Mouse (Mus musculus): Measurements from ENCODE around the gene Coro1c. TPM values are rescaled to one million over a fixed set of nuclear protein-coding genes. Genes with fewer than 3 reads are reported as not detected.
A peak's percentile ranks its signal among the peaks of the same experiment; 100 is the strongest.
"Not testable (repeated sequence)": the region's sequence is repeated elsewhere in the genome, so short reads cannot be mapped to it uniquely, and the experiment has no call there.

Gene Coro1c
- total RNA-seq, 2 experiments from 2014 or later, result 43.9 to 56.3 TPM

DNA sequence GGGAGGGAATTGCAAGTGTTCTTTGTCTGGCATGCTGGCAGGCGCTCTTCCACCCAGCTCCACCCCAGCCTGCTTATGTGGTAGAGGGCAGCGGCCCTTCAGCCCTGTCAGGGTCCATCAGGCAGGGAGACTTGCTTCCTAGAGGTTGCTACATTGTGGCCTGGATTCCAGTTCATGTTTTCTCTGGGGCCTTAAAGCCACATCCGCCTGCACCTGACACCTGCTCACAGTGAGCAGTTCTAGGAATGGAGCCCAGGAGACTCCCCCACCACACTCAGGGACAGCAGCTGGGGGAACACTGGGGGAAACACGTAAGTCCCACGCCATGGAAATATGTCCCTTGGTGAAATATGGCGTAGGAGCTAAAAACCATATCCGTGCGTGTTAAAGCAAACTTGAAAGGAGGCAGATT lies 76.1 kb downstream of the Coro1c start, which contains the start of gene Selplg:
Selplg (minus strand) TSS at position 155 of the 412 bp plus-strand sequence.
- no peak for DNase-seq (ENCODE audit: low spot score in 2 of 2)

DNA sequence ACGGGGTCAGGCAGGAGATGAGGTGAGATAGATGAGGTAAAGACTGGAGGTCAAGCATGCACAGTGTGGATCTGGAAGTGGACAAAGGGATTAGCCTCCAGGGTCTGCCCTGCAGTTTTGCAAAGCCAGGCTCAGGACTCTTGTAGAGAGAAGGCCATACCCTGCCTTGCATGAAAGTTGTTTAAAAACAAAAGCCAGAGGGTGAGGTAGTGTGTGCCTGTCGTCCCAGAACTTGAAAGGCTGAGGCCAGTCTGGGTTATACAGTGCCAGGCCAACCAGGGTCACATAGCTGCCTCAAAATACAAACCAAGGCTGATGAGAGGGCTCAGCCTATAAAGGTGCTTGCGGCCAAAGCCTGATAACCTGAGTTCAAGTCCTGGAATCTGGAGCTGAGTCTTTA lies 76.8 kb downstream of the Coro1c start:
- no peak for DNase-seq (ENCODE audit: low spot score in 2 of 2)

DNA sequence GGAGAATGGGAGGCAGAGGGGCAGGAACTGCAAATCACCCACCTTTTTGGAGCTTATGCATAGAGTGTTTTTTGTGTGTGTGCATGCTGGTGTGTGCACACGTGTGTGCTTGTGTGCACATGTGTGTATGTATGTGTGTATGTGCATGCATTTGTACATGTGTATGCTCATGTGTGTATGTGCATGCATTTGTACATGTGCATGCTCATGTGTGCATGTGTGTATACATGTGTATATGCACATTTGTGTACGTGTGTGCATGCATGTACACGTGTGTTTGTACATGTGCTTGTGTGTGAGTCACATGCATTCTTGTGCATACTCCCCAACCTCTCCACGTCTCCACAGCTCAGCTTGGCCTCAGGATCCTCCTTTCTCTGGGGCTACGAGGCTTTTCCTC lies 77.8 kb downstream of the Coro1c start:
- no peak for DNase-seq (ENCODE audit: low spot score in 2 of 2)

DNA sequence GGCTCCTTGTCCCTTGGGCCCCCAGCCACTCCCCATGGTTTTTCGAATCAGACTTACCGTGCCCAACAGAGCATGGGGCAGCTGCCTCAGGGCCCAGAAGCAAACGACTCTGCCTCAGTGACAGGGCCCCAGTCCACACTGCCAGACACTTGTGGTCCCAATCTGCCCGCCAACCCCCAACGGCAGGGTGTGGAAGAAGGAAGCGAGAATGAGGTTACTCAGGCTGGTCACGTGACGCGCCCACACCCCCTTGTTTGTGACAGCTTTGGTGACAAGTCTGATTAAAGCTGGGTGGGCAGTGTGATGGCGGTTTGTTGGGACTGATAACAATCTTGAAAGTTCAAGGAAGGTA lies 78.3 kb downstream of the Coro1c start:
- no peak for DNase-seq (ENCODE audit: low spot score in 2 of 2)

DNA sequence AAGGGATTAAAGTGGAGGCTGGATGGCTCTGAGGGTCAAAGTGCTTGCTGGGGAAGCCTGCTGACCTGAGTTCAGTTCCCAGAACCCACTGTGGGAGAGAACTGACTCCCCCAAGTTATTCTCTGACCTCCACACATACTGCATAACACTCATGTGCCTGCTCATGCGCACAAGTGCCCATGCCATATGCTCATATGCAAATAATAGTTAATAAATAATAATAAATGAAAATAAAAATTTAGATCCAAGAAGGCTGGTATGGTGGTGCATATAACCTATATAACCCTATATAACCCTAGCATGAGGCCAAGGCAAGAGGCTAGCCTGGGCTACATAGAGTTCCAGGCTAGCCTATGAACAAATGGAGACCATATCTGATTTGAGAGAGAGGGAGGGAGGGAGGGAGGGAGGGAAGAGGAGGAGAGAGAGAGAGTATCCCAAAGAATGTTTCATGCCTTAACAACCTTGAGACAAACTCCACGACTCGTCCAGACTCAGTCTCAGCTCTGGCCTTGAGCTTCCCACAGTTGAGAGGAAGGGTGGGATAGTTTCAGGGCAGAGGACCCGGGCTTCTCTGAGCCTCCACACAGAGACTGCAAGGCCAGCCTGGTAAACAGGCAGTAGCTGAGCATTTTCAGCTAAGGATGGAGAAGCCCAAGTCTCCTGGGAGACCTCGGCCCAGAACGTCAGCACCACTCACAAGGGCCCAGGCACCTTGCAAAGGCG lies 78.8 kb downstream of the Coro1c start:
- DNase-seq (ENCODE audit: low spot score in 2 of 2), result no peak

DNA sequence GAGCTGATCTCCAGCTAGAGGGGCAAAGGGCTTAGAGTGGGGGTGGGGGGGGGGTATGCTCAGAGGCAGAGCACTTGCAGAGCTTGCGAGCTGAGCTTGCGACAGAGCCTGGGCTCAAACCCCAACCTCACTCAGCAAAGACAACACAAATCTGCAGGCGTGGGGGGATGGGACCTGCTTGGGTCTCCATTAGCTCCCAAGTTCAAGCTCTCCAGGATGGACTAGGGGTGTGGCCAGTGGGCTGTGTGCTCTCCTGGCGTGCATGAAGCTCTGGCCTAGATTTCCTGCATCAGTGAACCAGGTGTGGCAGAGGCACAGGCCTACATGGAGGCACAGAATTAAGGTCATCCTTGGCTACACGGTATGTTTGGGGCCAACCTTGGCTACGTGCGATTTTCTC lies 80.1 kb downstream of the Coro1c start:
- DNase-seq (ENCODE audit: low spot score in 2 of 2), result no peak

DNA sequence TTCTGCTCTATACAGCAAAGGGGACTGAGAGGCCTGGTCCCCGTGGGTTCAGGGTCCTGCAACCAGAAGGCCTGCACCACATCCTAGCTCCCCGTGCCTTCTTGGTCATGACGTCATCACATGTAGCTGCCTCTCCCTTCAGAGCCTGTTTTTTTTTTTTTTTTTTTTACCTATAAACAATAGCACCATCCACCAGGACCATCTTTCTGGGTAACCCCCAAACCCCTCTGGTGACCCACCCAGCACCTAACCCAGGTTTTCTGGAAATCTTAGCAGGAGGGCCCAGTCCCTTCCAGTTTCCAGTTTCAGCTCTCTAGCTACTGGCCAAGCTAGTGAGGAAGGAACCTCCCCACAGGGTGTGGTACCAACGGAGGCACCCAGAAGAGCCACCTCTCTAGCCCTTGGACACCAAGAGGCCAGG lies 80.6 kb downstream of the Coro1c start:
- DNase-seq (ENCODE audit: low spot score in 2 of 2), result no peak

DNA sequence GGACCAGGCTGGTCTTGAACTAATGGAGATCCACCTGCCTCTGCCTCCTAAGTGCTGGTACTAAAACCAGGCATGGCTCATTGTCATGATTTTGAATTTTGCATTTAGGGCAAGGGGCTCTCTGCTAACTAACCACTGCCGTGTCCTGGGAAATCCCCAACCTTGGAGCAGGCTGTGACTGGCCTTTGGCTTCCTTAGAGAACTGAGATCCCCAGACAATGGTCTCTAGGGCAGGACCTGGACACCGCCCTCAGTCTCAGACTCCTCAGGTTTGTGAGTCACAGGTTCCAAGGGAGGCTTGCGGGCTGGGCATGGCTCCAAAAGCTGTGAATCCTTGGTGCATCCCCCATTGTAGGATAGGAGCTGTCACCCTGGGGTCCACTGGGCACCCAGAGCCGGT lies 81.9 kb downstream of the Coro1c start:
- no peak for DNase-seq (ENCODE audit: low spot score in 2 of 2)

DNA sequence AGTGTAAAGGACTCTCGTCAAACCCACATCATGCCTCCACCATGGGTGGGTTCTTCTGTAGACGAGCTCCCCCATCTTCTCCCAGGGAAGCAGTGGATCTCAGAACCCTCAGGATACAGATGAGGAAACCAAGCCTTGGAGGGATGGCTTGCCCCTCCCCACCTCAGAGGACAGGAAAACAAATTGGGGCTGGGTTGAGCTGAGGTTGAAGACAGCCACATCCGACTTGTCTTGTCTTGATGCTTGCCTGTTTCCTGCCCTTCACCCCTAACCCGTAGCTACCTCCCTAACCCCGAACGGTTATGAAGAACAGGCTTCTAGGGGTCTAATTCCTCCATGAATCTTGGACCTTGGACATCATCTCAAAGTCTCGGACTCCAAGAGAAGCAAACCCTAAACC lies 83.0 kb downstream of the Coro1c start:
- DNase-seq (ENCODE audit: low spot score in 2 of 2), result no peak

DNA sequence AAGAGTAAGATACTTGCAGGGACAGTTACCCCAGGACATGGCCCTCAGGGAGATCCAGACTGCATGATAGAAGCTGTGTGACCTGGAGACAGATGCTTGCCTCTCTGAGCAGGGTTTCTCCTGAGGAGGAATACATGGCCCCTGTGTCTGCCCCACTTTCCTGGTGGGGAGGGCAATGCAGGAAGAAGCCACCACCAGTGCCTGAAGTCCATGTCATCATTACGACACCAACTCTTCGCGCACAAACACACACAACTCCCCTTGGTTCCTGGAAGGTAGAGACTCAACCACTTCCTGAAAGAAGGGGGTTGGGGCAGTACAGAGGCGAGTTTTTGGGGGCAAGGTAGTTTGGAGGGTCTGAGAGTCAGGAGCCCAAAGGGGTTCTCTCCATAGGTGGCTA lies 84.3 kb downstream of the Coro1c start:
- DNase-seq (ENCODE audit: low spot score in 2 of 2), result no peak

DNA sequence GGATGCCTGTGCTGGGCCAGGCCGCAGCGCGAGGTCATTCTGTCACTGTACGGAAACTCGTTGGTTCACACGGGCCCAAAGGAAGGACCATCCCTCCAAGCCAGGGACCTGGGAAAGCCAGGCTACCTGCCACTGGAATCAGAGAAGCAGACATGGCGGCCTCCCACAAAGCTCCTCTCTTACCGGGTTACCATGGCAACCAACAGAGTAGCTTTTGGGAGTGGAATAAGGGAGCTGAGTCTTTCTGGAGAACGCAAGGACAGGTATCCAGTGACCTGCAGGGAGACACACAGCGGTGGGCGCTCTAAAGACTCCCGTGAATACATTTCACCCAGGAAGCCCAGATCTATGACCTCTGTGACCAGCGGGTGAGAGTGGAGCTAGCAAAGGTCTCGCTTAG lies 90.0 kb downstream of the Coro1c start:
- no peak for DNase-seq (ENCODE audit: low spot score in 2 of 2)

DNA sequence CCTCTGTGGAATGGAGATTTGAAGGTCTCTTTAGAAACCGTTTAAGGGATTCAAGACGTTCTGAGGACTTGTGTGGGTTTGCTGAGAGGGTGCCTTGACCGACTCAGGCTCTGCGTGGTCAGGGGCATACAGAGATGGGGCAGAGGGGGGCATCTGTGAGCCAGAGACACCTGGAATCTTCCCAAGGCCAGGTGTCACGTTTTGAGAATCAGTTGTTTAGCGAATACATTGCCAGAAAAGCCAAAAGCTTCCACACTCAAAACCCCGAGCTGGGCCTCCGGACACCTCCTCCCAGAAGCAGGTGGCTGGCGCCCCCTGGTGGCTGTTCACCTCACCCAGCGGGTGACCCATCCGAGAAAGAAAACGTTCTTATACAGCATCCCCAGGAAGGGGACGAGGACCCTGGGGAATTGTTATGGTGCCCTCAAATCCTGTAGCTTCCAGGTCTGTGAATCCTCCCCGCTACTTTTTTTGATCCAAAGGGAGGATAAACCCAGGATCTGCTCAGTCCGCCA lies 92.9 kb downstream of the Coro1c start:
- peak; percentile 81 to 84 for DNase-seq (ENCODE audit: low spot score in 2 of 2)

DNA sequence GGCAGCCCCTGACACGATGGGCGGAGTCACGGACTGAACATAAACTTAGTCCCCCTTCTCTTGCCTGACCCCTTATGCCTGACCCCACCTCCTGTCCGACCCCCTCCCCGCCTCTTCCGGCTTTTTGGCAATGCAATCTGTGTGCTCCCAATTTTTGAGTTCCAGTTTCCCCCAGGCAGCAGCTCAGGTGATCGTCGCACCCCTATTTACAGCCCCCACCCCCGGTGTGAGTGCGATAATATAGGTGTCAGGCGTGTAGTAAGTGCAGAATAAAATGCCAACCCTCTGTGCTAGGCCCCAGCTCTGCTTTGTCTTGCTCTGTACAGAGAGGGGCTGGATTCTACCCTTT lies 93.5 kb downstream of the Coro1c start:
- no peak for DNase-seq (ENCODE audit: low spot score in 2 of 2)

DNA sequence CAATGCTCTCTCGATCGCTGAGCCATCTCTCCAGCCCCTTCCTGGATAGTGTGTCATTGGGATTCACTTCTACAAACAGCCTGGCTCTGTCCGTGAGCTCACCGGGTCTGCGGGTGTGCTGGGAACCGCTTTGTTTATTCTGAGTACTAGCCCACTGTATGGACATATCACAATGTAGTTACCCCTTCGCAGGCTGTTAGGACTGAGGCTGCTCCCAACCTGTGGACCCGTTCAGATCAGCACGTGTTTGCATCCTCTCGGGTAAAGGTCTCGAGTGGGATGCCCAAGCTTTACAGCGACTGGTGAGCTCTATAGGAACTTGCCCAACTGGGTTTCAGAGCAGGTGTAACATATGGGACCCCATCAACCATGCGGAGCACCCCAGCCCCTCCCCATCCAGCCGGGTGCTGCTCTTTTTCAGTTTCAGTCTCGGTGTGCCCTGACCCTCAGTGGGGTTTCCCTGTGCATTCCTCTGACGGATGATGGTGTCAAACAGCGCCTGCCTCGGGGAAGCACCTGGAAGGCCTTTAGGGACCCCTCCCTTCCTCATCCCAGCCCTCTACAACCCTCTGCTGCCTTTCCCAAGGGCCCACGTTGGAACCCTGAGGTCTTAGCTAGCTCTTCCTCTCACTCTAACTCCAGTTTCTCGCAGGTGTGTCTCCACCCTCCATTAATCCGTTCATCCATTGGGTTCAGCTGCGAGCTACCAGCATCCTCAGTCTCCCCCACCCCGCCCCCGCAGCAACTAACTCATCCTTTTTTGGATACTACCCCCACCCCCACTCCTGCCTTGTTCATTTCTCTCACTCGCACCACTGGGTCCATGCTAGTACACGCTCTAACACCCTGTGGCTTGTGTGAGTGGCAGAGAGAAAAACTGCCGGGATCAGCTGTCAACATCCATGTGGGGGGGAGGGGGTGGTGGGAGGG lies 94.2 kb downstream of the Coro1c start:
- no peak for DNase-seq (ENCODE audit: low spot score in 2 of 2)

DNA sequence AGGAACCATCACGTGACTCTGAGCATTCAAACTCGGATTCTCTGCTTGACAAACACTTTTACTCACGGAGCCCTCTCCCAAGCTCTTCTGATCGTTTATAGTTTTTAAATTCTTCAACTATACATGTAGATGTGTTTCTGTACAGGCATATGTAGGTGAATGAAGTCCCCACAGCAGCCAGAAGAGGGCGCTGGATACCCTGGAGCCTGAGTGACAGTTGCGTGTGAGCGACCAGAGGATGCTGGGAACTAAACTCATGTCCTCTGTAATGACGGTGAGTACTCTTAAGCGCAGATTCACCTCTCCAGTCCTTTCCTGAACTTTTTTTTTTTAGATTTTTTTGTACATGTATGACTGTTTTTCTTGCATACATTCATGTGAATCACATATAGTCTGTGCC lies 95.0 kb downstream of the Coro1c start:
- DNase-seq (ENCODE audit: low spot score in 2 of 2), result no peak

DNA sequence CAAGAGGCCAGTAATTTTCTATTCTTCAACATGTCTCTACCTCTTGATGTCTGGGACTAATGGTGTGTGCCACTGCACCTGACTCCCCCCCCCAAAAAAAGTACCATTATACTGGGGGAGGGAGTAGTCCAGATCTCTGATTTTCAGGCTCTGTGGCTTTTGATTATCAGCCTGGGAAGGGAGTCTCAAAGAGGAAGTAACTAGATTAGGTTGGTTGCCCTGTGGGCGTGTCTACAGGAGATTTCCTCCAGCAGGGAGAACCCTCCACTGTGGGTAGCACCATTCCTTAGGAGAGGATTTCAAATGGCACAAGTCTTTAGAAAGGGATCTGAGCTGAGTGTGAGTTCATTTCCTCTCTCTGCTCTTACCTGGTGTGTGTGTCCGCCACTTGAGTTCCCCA lies 95.9 kb downstream of the Coro1c start:
- DNase-seq (ENCODE audit: low spot score in 2 of 2), result no peak

DNA sequence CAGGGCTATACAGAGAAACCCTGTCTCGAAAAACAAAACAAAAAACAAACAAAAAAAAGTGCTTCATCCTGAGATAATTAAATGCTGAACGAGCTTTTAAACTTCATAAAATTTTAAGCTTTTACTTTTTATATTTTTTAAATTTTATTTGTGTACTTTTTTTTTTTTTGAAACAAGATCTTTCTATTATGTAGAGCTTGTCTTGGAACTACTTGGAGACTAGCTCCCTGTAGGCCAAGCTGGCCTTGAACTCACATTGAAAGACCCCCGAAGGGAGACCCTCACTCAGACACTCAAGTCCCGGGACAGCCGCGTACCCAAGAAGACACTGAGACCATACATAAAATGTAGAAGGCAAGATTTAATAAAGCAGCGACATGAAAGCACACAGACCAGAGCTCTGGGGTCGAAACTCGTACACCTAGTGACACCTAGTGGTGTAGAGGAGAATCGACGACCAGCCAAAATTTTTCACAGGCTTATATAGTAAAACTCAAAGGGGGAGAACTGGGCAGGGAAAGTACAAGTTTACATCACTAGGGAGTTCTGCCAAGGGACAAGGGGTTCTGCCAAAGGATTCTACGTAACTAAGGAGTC lies 96.6 kb downstream of the Coro1c start:
- not testable (repeated sequence) for DNase-seq (ENCODE audit: low spot score in 2 of 2)

DNA sequence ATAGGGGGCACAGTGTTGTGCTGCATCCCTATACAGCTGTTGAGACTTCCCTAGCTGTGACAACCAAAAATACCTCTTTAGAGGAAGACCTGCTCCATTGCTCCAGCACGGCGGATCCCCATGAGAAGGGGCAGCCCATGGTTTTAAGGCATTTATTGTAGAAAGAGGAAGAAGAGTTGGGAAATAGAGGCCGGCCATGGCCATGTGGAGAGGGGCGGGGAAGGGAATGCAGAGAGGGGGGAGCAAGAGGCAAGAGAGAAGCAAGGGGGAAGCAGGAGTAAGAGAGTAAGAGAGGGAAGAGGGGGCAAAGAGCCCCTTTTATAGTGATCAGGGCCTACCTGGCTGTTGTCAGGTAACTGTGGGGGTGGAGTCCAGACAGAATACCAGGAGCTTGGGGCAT lies 98.4 kb downstream of the Coro1c start:
- no peak for DNase-seq (ENCODE audit: low spot score in 2 of 2)

DNA sequence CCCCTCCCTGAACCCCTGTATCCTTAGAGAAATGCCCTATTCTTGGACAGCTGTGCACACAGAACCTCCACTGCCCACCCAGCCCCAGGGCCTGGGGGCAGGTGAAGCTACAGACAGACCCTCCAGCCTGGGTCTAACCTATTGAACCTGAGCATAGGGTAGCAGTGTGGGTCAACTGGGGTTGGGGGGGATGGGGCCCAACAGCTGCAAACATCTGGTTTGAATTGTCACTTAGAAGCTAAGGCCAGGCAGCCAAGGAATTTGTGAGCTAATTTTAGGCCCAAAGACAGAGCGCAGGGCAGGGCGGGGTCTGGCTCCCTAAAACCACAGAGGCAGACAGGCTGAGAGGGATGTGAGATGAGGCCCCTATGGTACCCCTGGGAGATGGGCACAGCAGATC lies 100.4 kb downstream of the Coro1c start:
- DNase-seq (ENCODE audit: low spot score in 2 of 2), result no peak

DNA sequence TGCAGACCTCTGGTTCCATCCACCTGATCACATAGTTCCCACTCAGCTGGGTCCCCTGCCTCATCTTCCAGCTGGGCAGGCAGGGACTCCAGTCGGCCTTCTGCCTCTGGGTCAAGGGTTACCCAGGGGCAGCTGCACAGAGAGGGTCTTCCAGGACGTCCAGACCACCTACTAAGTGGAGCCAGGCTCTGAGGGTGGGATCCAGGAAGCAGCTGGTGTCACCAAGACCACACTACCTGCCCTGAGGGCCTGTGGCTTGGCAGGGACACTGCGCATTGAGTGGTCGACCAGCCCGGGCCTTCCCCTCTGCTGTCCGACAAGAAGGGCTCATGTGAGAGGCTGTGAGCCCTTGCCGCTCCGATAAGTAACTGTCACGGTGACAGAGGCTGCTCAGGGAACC lies 100.8 kb downstream of the Coro1c start:
- DNase-seq (ENCODE audit: low spot score in 2 of 2), result no peak

DNA sequence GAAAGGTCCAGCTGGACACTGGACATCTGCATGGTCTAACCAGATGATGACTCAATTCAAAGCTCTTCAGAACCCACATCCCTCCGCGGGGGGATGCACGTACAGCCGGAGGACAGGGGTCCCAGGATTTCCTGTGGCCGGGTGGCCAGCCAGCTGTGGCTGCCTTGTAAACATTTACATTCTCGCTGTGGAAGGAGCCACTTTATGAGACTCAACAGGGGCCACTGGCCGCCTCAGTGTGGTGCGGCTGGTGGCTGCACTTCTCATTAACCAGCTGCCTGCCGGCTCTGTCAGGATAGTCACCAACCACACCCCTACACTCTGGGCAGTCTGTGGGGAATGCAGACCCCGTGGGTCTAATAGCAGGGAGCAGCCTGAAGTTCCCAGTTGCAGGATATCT lies 102.1 kb downstream of the Coro1c start:
- DNase-seq (ENCODE audit: low spot score in 2 of 2), result no peak

DNA sequence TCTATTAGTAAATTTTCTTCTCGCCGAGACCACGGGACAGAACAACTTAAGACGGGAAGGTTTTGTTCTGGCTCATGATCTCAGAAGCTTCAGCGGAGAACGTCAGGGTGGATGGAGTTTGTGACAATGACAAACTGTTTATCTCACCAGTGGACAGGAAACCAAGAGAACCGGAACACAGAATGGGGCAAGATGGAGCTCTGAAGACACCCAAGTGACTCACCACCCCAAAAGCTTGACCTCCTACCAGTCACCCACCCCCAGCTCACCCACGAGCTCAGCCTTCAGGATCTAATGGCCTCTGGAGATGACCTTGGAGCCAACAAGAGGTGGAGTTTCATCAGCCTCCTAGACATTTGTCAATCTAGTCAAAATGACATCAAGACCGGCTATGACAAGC lies 103.3 kb downstream of the Coro1c start:
- no peak for DNase-seq (ENCODE audit: low spot score in 2 of 2)
